Mouse (Mus musculus): ENCODE results near the gene Smap2. TPM values are rescaled to one million over a fixed set of nuclear protein-coding genes. Genes with fewer than 3 reads are reported as not detected.

The Smap2 gene
- total and polyA plus RNA-seq, 3 experiments = 20.1 to 110 (median 29.1) TPM

DNA sequence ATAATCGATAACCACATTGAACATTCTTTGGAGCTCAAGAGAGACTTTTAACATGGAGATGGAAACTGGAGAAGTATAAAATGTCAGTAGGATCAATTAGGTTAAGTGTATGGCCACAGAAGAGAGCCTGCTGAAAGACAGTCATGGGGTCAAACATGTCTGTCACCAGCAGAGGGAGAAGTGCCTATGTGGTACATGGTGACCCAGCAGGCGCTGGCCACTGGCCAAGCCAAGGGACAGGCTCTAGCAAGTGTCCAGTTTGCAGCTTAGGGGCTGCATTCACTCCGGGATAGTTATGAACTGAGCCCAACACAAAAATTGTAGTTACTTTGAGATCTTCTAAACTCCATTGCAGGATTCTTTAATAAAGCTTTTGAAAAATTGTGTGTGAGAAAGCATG, 88.4 kb downstream of the Smap2 start:
- peaks cover 0 to 3% of the 10 kb centered on the region in 2 experiments; a peak in 1 of 4 replicates for H3K4me1 ChIP-seq (ENCODE audit: control insufficient read depth in 1 of 2, insufficient read depth in 2 of 2)
- H3K79me2 ChIP-seq (replicated peaks; ENCODE audit: control insufficient read depth, extremely low read depth, insufficient read depth, poor library complexity, severe bottlenecking) = no peaks in the 10 kb centered on the region; the same call in 1 of the 2 replicates
- DNase-seq (ENCODE audit: extremely low read depth) = no peak
- H3K27ac ChIP-seq (ENCODE audit: insufficient read depth, low read depth) = no peak overlapping the region
- in situ Hi-C loops (cut with MboI; ENCODE audit: low pct_ligation_motif_present, low pct_unique_long_range_greater_than_20kb, low sequenced_read_pairs) = no loop called here
- H3K4me3 ChIP-seq (replicated peaks in 1 of 3; ENCODE audit: low read depth in 2 of 3, low read length in 2 of 3, poor library complexity in 1 of 3) = no peak overlapping the region
- no peak overlapping the region for H3K9ac ChIP-seq (ENCODE audit: insufficient read depth, low read depth)
- peaks cover 11% of the 10 kb centered on the region for H3K9me3 ChIP-seq (replicated peaks; ENCODE audit: low read length)
- H3K4me2 ChIP-seq (ENCODE audit: insufficient read depth, low read depth, poor library complexity, severe bottlenecking) = no peak overlapping the region
- H3K27me3 ChIP-seq (replicated peaks) = no peaks in the 10 kb centered on the region
- H3K36me3 ChIP-seq (replicated peaks in 1 of 2; ENCODE audit: control insufficient read depth in 1 of 2, insufficient read depth in 1 of 2, low read length in 1 of 2) = peaks cover 0 to 7% of the 10 kb centered on the region in 2 experiments
- dilution Hi-C loops (cut with MboI; ENCODE audit: extremely low pct_ligation_motif_present, extremely low pct_unique_long_range_greater_than_20kb, low sequenced_read_pairs) = no loop called here
- TF ChIP-seq MEF2A (IDR thresholded peaks at IDR 0.05; ENCODE audit: borderline replicate concordance, low read depth, low read length) = no peak
- TF ChIP-seq CTCF (conservative IDR thresholded peaks at IDR 0.05 in 1 of 2, IDR thresholded peaks at IDR 0.05 in 1 of 2; ENCODE audit: low read depth in 2 of 2, low read length in 2 of 2) = peak in 1 of 2 experiments; percentile 45; a peak in 2 of 4 replicates
- peak; percentile 25; the same call in 1 of the 2 replicates for TF ChIP-seq SMC3 (IDR thresholded peaks at IDR 0.05; ENCODE audit: low read depth, low read length)

DNA sequence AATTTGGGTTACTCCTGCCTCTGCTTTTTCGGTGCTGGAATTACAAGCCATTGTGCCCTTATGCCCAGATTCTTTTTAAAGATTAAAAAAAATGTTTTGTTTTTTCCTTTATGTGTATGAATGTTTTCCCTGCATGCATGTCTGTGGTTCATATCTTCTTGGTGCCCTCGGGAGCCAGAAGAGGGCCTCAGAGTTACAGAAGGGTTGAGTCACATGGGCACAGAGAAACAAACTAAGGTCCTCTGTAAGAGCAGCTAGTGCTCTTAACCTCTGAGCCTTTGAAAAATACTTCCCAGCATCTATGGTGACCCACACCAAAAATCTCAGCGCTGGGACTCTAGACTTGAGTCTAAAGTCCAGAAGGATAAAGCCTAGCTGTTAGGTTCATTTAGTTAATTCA, 91.7 kb downstream of the Smap2 start:
- DNase-seq (ENCODE audit: extremely low read depth) = peak; percentile 74
- in situ Hi-C loops (cut with MboI; ENCODE audit: low pct_ligation_motif_present, low pct_unique_long_range_greater_than_20kb, low sequenced_read_pairs) = no loop called here
- peaks cover 6% of the 10 kb centered on the region for H3K79me2 ChIP-seq (replicated peaks; ENCODE audit: control insufficient read depth, extremely low read depth, insufficient read depth, poor library complexity, severe bottlenecking)
- TF ChIP-seq ELF1 (IDR thresholded peaks at IDR 0.05; ENCODE audit: low read depth, low read length) (no peak), NRF1 (IDR thresholded peaks at IDR 0.05; ENCODE audit: low read depth, low read length) (no peak), IRF4 (IDR thresholded peaks at IDR 0.05; ENCODE audit: low read depth, low read length) (0 out of 2 replicates have a peak, but pooled peaks have one; percentile 31), MAX (IDR thresholded peaks at IDR 0.05; ENCODE audit: low read length) (peak; percentile 91), MYC (IDR thresholded peaks at IDR 0.05; ENCODE audit: low read depth, low read length) (peak; percentile 82), RAD21 (IDR thresholded peaks at IDR 0.05; ENCODE audit: low read depth, low read length) (peak; percentile 48), USF1 (IDR thresholded peaks at IDR 0.05; ENCODE audit: low read depth, low read length) (peak; percentile 79), UBTF (IDR thresholded peaks at IDR 0.05; ENCODE audit: low read depth, low read length) (0 out of 2 replicates have a peak, but pooled peaks have one; percentile 51), NELFE (IDR thresholded peaks at IDR 0.05; ENCODE audit: low read depth, low read length) (no peak), SIN3A (IDR thresholded peaks at IDR 0.05; ENCODE audit: low read length) (peak; percentile 70; the same call in 1 of the 2 replicates), MXI1 (IDR thresholded peaks at IDR 0.05; ENCODE audit: low read depth, low read length) (peak; percentile 90), CTCF (conservative IDR thresholded peaks at IDR 0.05 in 1 of 2, IDR thresholded peaks at IDR 0.05 in 1 of 2; ENCODE audit: low read depth in 2 of 2, low read length in 2 of 2) (peak in 1 of 2 experiments; percentile 71; a peak in 2 of 4 replicates), USF2 (conservative IDR thresholded peaks at IDR 0.05; ENCODE audit: low read depth, low read length) (peak; percentile 67), SMC3 (IDR thresholded peaks at IDR 0.05; ENCODE audit: low read depth, low read length) (peak; percentile 53), BHLHE40 (IDR thresholded peaks at IDR 0.05; ENCODE audit: low read depth, low read length) (no peak)
- dilution Hi-C loops (cut with MboI; ENCODE audit: extremely low pct_ligation_motif_present, extremely low pct_unique_long_range_greater_than_20kb, low sequenced_read_pairs) = no loop called here
- H3K27me3 ChIP-seq (replicated peaks) = no peaks in the 10 kb centered on the region
- peak overlapping the region; percentile 63 to 70 (median 70) for H3K4me3 ChIP-seq (replicated peaks in 1 of 3; ENCODE audit: low read depth in 2 of 3, low read length in 2 of 3, poor library complexity in 1 of 3)
- H3K4me1 ChIP-seq (ENCODE audit: control insufficient read depth in 1 of 2, insufficient read depth in 2 of 2) = peaks cover 4 to 24% of the 10 kb centered on the region in 2 experiments; a peak in 3 of 4 replicates
- peak overlapping the region; percentile 69 for H3K9ac ChIP-seq (ENCODE audit: insufficient read depth, low read depth)
- peaks cover 5% of the 10 kb centered on the region for H3K9me3 ChIP-seq (replicated peaks; ENCODE audit: low read length)
- H3K36me3 ChIP-seq (replicated peaks in 1 of 2; ENCODE audit: control insufficient read depth in 1 of 2, insufficient read depth in 1 of 2, low read length in 1 of 2) = peaks cover 14 to 18% of the 10 kb centered on the region in 2 experiments
- no peak overlapping the region for H3K27ac ChIP-seq (ENCODE audit: insufficient read depth, low read depth)
- H3K4me2 ChIP-seq (ENCODE audit: insufficient read depth, low read depth, poor library complexity, severe bottlenecking) = peak overlapping the region; percentile 10
